Mouse (Mus musculus): ENCODE results near the gene Foxk1.

- TF ChIP-seq POLR2A (IDR thresholded peaks at IDR 0.05; ENCODE audit: extremely low read depth, insufficient read depth, low read length) (no peak), CTCF (IDR thresholded peaks at IDR 0.05; ENCODE audit: extremely low read depth, insufficient read depth, low read length) (no peak)
Observed at GRCm38 (mm10) chr5:142404307-142404706, 3.0 kb downstream of the Foxk1 start.

All from cortical plate, adult 2 months (tissue).